Mouse (Mus musculus) embryonic facial prominence, embryonic 11.5 days (tissue): Measurements from ENCODE around the gene Ubc. TPM values are rescaled to one million over a fixed set of nuclear protein-coding genes. Genes with fewer than 3 reads are reported as not detected.
"Not testable (repeated sequence)": the region's sequence is repeated elsewhere in the genome, so short reads cannot be mapped to it uniquely, and the experiment has no call there.

ENCODE experiments used
- ATAC-seq: fragments of 200-750 bp; cut with Nextera tagmentation; replicated peaks from 2 replicates; pipeline ENCODE4 v1.8.0; 2017; ENCODE audit warnings: low read depth; ENCODE audit not compliant: insufficient number of reproducible peaks, low FRiP score, low TSS enrichment
- DNase-seq: peaks from one replicate; pipeline ENCODE4 v3.0.0-alpha.2; 2015; ENCODE audit warnings: low spot score
- H3K27ac ChIP-seq: fragments of 300-500 bp; sonication (generic); replicated peaks from 2 replicates; pipeline ENCODE4 v1.5.1; 2014; ENCODE audit warnings: mild to moderate bottlenecking, low read depth, low read length, control low read depth
- H3K27me3 ChIP-seq: fragments of 300-500 bp; sonication (generic); 2 replicates; pipeline ENCODE4 v1.6.1; 2014; ENCODE audit warnings: mild to moderate bottlenecking, low read length, moderate library complexity, mixed read lengths; ENCODE audit not compliant: control insufficient read depth, insufficient read depth
- H3K36me3 ChIP-seq: fragments of 300-500 bp; sonication (generic); replicated peaks from 2 replicates; pipeline ENCODE4 v1.6.1; 2014; ENCODE audit warnings: low read depth, mild to moderate bottlenecking, low read length, moderate library complexity, mixed read lengths; ENCODE audit not compliant: control insufficient read depth, insufficient read depth
- H3K4me1 ChIP-seq: fragments of 300-500 bp; sonication (generic); 2 replicates; pipeline ENCODE4 v1.6.1; 2014; ENCODE audit warnings: low read length, mixed read lengths; ENCODE audit not compliant: control insufficient read depth, insufficient read depth
- H3K4me2 ChIP-seq: fragments of 300-500 bp; sonication (generic); 2 replicates; pipeline ENCODE4 v1.6.1; 2014; ENCODE audit warnings: low read depth, mild to moderate bottlenecking, control low read depth, low read length, moderate library complexity
- H3K4me3 ChIP-seq: fragments of 300-500 bp; sonication (generic); 2 replicates; pipeline ENCODE4 v1.5.1; 2014; ENCODE audit warnings: low read depth, low read length, control low read depth
- H3K9ac ChIP-seq: fragments of 300-500 bp; sonication (generic); replicated peaks from 2 replicates; pipeline ENCODE4 v1.6.1; 2014; ENCODE audit warnings: mild to moderate bottlenecking, control low read depth, low read length
- H3K9me3 ChIP-seq: fragments of 300-500 bp; sonication (generic); replicated peaks from 2 replicates; pipeline ENCODE4 v1.6.1; 2016; ENCODE audit warnings: mild to moderate bottlenecking, low read length, inconsistent platforms, mixed read lengths; ENCODE audit not compliant: control insufficient read depth
- WGBS: fragments of 180-500 bp; shearing (Covaris S2); extraction: QIAGEN DNeasy Blood & Tissue Kit; methylation state at CpG from one replicate; pipeline ENCODE4 v1.1.7; 2014; 5-methylcytosine and 5-hydroxymethylcytosine counted together
- polyA plus RNA-seq: library from polyadenylated mRNA; unstranded; fragments of >200 nt; fragmentation: Nextera tagmentation; extraction: Ambion mirVana; gene quantifications from 2 replicates; pipeline ENCODE4 v1.2.1, GENCODE M21; 2014

The Ubc gene
- 1,016 and 1,055 TPM in 2 replicates for polyA plus RNA-seq

- Histone ChIP-seq H3K4me3 (peak within 1 kb of the TSS; percentile 100), H3K9me3 (no peaks in the 10 kb centered on the region), H3K36me3 (peaks cover 2% of the 10 kb centered on the region; the same call in 1 of the 2 replicates), H3K4me2 (peak within 1 kb of the TSS; percentile 95), H3K9ac (peak within 1 kb of the TSS; percentile 98), H3K27ac (peak within 1 kb of the TSS; percentile 90), H3K4me1 (peaks cover 5% of the 10 kb centered on the region), H3K27me3 (no peaks in the 10 kb centered on the region)
- 1% methylated on average over 65 of the region's 69 CpGs for WGBS
- peak; percentile 37 for ATAC-seq
- DNase-seq, result peak; percentile 88
Measured at GRCm38 (mm10) chr5:125389579-125390441, at the start of gene Ubc. Gene Ubc, minus strand, starts transcription at chr5:125390202.

GRCm38 (mm10) chr5:125434347-125434746 lies 44.3 kb upstream of the Ubc start:
- not testable (repeated sequence) for H3K27me3 ChIP-seq, H3K9me3 ChIP-seq, H3K4me1 ChIP-seq, H3K9ac ChIP-seq, H3K4me2 ChIP-seq, H3K36me3 ChIP-seq, ATAC-seq, H3K27ac ChIP-seq, DNase-seq
- H3K4me3 ChIP-seq, result peak overlapping the region; percentile 68
- 53% methylated on average over 15 of the region's 15 CpGs for whole genome bisulfite sequencing

GRCm38 (mm10) chr5:125433793-125434337 lies 43.9 kb upstream of the Ubc start, which contains the start of gene Dhx37:
Gene Dhx37, minus strand, starts transcription at chr5:125434121.
- Histone ChIP-seq H3K4me1 (no peaks in the 10 kb centered on the region; the same call in 1 of the 2 replicates), H3K36me3 (no peaks in the 10 kb centered on the region; the same call in 1 of the 2 replicates), H3K9ac (peak within 1 kb of the TSS; percentile 81), H3K9me3 (no peaks in the 10 kb centered on the region), H3K4me2 (peak within 1 kb of the TSS; percentile 81), H3K4me3 (peak within 1 kb of the TSS; percentile 68), H3K27ac (no peak within 1 kb of the TSS), H3K27me3 (no peaks in the 10 kb centered on the region)
- peak; percentile 97 for DNase-seq
- under 1% methylated on average over 46 of the region's 46 CpGs for WGBS
- peak; percentile 95 for ATAC-seq

- H3K9ac ChIP-seq, H3K27ac ChIP-seq, DNase-seq, H3K4me3 ChIP-seq, H3K36me3 ChIP-seq, H3K4me1 ChIP-seq, H3K27me3 ChIP-seq, ATAC-seq, H3K9me3 ChIP-seq, H3K4me2 ChIP-seq: not testable (repeated sequence)
- 85% methylated on average over 2 of the region's 2 CpGs for WGBS
Measured at GRCm38 (mm10) chr5:125432324-125432723, 42.3 kb upstream of the Ubc start.

- Histone ChIP-seq H3K9ac (no peak overlapping the region), H3K36me3 (peaks cover 19% of the 10 kb centered on the region), H3K27ac (no peak overlapping the region), H3K4me3 (no peak overlapping the region), H3K4me2 (no peak overlapping the region), H3K27me3 (no peaks in the 10 kb centered on the region), H3K9me3 (no peaks in the 10 kb centered on the region), H3K4me1 (no peaks in the 10 kb centered on the region)
- no peak for DNase-seq
- 94% methylated on average over 10 of the region's 10 CpGs for WGBS
- ATAC-seq, result no peak
Measured at GRCm38 (mm10) chr5:125426343-125426742, 36.3 kb upstream of the Ubc start.

GRCm38 (mm10) chr5:125425698-125426276 lies 35.8 kb upstream of the Ubc start:
- 87% methylated on average over 10 of the region's 10 CpGs for WGBS
- Histone ChIP-seq H3K27me3 (no peaks in the 10 kb centered on the region), H3K9me3 (no peaks in the 10 kb centered on the region), H3K4me3 (no peak overlapping the region), H3K9ac (no peak overlapping the region), H3K4me1 (no peaks in the 10 kb centered on the region), H3K36me3 (peaks cover 19% of the 10 kb centered on the region), H3K27ac (no peak overlapping the region), H3K4me2 (no peak overlapping the region)
- ATAC-seq (no peak), DNase-seq (no peak)

GRCm38 (mm10) chr5:125419124-125419523 lies 29.1 kb upstream of the Ubc start:
- 79% methylated on average over 11 of the region's 11 CpGs for WGBS
- DNase-seq (no peak), ATAC-seq (no peak)
- Histone ChIP-seq H3K9me3 (no peaks in the 10 kb centered on the region), H3K36me3 (peaks cover 20% of the 10 kb centered on the region), H3K4me1 (no peaks in the 10 kb centered on the region), H3K4me3 (no peak overlapping the region), H3K27ac (no peak overlapping the region), H3K27me3 (no peaks in the 10 kb centered on the region), H3K9ac (no peak overlapping the region), H3K4me2 (no peak overlapping the region)

GRCm38 (mm10) chr5:125418636-125419035 lies 28.6 kb upstream of the Ubc start:
- no peaks in the 10 kb centered on the region for H3K9me3 ChIP-seq
- 87% methylated on average over 12 of the region's 12 CpGs for WGBS
- no peaks in the 10 kb centered on the region for H3K4me1 ChIP-seq
- no peaks in the 10 kb centered on the region for H3K27me3 ChIP-seq
- no peak overlapping the region for H3K4me3 ChIP-seq
- no peak overlapping the region for H3K27ac ChIP-seq
- H3K4me2 ChIP-seq, result no peak overlapping the region
- no peak overlapping the region for H3K9ac ChIP-seq
- DNase-seq (no peak), ATAC-seq (no peak)
- H3K36me3 ChIP-seq, result peaks cover 20% of the 10 kb centered on the region
